Mouse (Mus musculus): ENCODE measurements around the gene Ddb2.

The Ddb2 gene

GRCm38 (mm10) chr2:91187431-91187830 lies 49.4 kb downstream of the Ddb2 start:
- DNase-seq (ENCODE audit: low spot score): peak; percentile 63

DNA sequence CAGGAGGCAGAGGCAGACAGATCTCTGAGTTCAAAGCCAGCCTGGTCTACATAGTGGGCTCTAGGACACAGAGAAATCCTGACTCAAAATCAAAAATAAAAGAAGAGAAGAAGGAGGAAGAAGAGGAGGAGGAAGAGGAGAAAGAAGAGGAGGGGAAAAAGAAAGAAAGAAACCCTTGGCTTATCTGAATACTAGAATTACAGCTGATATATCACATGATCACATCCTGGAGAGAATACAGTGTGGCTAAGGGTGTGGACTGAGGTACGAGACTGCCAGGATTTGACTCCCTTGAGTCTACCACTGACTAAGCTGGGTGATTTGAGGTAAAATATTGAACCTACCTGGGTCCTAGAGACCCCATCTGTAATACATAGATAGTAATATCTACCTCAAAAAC lies 50.6 kb downstream of the Ddb2 start:
- no peak for DNase-seq (ENCODE audit: low spot score)

- DNase-seq (ENCODE audit: low spot score): no peak
Measured at GRCm38 (mm10) chr2:91183711-91184405, 52.9 kb downstream of the Ddb2 start, which contains the start of gene Madd. Gene Madd, minus strand, starts transcription at chr2:91183837.

DNA sequence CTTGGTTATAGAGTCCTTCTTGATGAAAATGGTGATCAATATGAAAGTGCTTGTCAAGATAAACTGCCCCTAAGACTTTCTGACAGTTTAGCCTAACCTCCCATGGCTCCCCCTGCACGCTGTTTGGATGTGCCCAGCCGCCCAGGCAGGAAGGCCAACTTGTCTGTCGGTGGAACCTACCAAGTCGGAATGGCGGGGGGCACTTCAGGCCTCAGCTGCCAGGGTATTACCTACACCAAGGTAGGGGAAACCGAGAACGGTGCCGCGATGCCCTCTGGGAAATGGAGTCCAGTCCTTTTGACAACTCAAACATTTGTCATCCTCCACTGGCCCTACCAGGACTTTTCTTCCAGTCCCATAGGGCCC lies 53.7 kb downstream of the Ddb2 start:
- DNase-seq (ENCODE audit: low spot score): peak; percentile 89

DNA sequence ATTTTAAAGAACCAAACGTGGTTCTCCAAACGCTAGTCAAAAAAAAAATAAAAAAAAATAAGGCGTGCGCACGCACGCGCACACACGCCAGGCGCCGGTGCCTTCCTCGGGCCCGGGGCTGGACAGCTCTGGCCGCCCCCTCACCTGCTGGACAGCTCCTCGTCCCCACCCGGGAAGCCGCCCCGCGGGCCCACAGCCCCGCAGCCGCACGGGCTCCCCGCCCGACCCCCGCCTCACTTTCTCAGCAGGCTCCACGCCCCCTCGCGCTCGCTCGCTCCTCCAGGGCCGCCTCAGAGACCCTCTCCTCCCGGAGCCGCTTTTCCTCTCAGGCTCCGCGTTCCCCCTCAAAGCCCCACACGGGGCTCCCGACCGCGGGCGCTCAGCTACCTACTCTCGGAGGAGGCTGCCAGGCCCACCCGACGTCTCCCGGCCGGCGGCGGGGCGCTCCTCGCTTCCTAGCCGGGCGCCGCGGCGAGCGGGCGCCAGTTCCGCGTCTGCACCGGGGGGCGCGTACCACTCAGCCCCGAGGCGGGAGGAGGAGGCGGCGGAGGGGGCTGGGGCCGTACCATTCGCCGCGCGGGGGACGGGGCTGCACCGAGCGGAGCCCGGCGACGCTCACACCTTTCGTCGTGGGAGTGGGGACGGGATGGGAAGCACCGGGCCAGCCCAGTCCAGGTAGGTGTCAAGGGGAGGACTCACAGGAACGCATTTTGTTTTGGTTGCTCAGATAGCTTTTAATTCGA lies 54.2 kb downstream of the Ddb2 start:
- DNase-seq (ENCODE audit: low spot score): no peak

DNA sequence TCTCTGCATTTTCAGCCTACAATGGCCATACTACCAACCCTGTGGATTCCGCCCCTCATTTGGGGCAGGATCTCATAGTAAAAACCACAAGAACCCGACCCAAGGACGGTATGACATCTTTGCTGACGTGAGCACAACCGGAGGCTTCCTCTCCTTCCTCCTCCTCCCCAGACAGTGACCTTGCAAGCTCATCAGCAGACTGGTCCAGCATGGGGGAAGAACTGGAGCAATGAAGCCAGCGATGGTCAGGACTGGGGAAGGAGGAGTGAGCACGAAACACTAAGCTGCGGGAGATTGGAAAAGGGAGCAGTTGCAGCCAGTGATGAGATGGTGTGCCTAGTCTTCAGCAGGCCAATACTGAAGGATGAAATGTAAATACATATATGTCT lies 54.8 kb downstream of the Ddb2 start:
- DNase-seq (ENCODE audit: low spot score): no peak

GRCm38 (mm10) chr2:91180706-91181105 lies 56.1 kb downstream of the Ddb2 start:
- no peak for DNase-seq (ENCODE audit: low spot score)

DNA sequence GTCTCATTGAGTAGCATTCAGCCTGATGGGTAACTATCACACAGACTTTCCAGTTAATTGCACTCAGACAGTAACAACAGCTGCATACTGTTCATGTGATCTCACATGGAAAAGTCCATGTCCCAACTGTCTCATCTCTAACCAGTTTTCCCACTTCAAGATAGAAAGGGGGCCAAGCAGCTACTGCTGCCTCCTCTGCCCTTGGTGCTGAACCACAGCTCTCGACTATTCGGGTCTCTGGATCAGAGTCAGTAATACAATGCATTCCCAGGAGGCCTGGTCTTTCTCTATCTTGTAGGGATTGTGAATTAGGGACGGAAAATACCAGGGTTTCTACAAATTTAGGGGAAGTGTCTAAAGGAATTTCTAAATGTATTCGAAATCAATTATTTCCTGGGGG lies 57.0 kb downstream of the Ddb2 start:
- DNase-seq (ENCODE audit: low spot score): no peak

- no peak for DNase-seq (ENCODE audit: low spot score)
Measured at GRCm38 (mm10) chr2:91176234-91176633, 60.5 kb downstream of the Ddb2 start.

- DNase-seq (ENCODE audit: low spot score): peak; percentile 70
Measured at GRCm38 (mm10) chr2:91175490-91175889, 61.3 kb downstream of the Ddb2 start.

- no peak for DNase-seq (ENCODE audit: low spot score)
Measured at GRCm38 (mm10) chr2:91169587-91170322, 67.0 kb downstream of the Ddb2 start.

GRCm38 (mm10) chr2:91167629-91168028 lies 69.2 kb downstream of the Ddb2 start:
- DNase-seq (ENCODE audit: low spot score): no peak

- no peak for DNase-seq (ENCODE audit: low spot score)
Measured at GRCm38 (mm10) chr2:91164991-91165390, 71.8 kb downstream of the Ddb2 start.

DNA sequence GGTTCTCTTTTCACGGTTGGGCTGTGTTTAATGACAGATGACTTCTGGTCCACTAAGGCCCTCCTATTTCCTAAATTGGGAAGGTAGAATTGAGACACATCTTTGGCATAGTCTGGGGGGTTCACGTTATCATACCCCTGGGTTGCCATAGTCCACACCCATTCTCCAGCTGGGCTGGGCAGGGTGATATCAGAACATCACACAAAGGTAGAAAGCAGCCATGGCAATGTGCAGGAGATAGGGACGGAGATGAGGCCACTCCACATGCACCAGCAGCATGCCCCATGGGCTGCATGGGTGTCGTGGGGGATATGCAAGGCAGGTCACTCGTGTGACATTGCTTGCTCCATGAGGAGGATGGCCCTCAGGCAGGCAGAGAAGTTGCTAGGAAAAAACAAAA lies 73.2 kb downstream of the Ddb2 start:
- DNase-seq (ENCODE audit: low spot score): no peak

DNA sequence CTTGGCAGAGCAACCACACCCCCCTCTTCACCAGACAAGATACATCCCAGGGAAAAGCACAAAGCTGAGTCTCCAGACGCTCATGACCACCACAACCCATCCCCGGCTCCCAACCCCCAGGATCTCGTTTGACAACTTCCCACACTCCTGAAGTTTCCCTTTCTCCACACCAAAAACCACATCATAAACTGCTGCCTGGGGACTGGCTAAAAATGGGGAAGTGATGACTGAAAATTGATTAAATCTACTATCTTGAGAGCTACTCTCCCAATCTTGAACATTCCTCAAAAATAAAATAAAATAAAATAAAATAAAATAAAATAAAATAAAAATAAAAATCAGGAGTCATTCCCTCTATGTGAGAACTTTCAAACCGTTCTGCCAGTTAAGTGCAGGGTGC lies 73.8 kb downstream of the Ddb2 start:
- no peak for DNase-seq (ENCODE audit: low spot score)

All from adipocyte (in vitro differentiated cells).